Mouse (Mus musculus) stomach, postnatal 0 days (tissue): ENCODE data around the gene Aig1. TPM values are rescaled to one million over a fixed set of nuclear protein-coding genes. Genes with fewer than 3 reads are reported as not detected.

ENCODE experiments used
- ATAC-seq: fragments of 200-750 bp; cut with Nextera tagmentation; 2 replicates; pipeline ENCODE4 v1.8.0; 2017; ENCODE audit not compliant: low FRiP score, low TSS enrichment
- DNase-seq: peaks from one replicate; pipeline ENCODE4 v3.0.0-alpha.2; 2016; ENCODE audit warnings: low spot score
- H3K27ac ChIP-seq: fragments of 300-500 bp; sonication (generic); replicated peaks from 2 replicates; pipeline ENCODE4 v1.5.1; 2014; ENCODE audit warnings: mild to moderate bottlenecking, control low read depth
- H3K27me3 ChIP-seq: fragments of 300-500 bp; sonication (generic); 2 replicates; pipeline ENCODE4 v1.6.1; 2014; ENCODE audit warnings: low read length; ENCODE audit not compliant: control insufficient read depth, insufficient read depth
- H3K36me3 ChIP-seq: fragments of 300-500 bp; sonication (generic); 2 replicates; pipeline ENCODE4 v1.6.1; 2014; ENCODE audit warnings: low read length, mixed read lengths; ENCODE audit not compliant: control insufficient read depth, insufficient read depth
- H3K4me1 ChIP-seq: fragments of 300-500 bp; sonication (generic); replicated peaks from 2 replicates; pipeline ENCODE4 v1.6.1; 2014; ENCODE audit warnings: antibody characterized with exemption; ENCODE audit not compliant: control insufficient read depth, insufficient read depth
- H3K4me2 ChIP-seq: fragments of 300-500 bp; sonication (generic); replicated peaks from 2 replicates; pipeline ENCODE4 v1.6.1; 2014; ENCODE audit warnings: low read depth, mild to moderate bottlenecking, control low read depth, moderate library complexity
- H3K4me3 ChIP-seq: fragments of 300-500 bp; sonication (generic); 2 replicates; pipeline ENCODE4 v1.5.1; 2014; ENCODE audit warnings: low read depth, low read length, control low read depth
- H3K9ac ChIP-seq: fragments of 300-500 bp; sonication (generic); 2 replicates; pipeline ENCODE4 v1.6.1; 2014; ENCODE audit warnings: mild to moderate bottlenecking, low read length, control low read depth, mixed read lengths
- H3K9me3 ChIP-seq: fragments of 300-500 bp; sonication (generic); 2 replicates; pipeline ENCODE4 v1.6.1; 2016; ENCODE audit warnings: low read length; ENCODE audit not compliant: control insufficient read depth
- CTCF ChIP-seq: IDR thresholded peaks from 2 replicates; pipeline ENCODE4 v1.5.1; 2016; ENCODE audit warnings: antibody characterized with exemption, low read depth, mild to moderate bottlenecking, moderate library complexity
- EP300 ChIP-seq: optimal IDR thresholded peaks from 2 replicates; pipeline ENCODE3; 2016; ENCODE audit warnings: antibody characterized with exemption
- WGBS: fragments of 180-500 bp; shearing (Covaris S2); extraction: QIAGEN DNeasy Blood & Tissue Kit; methylation state at CpG from one replicate; pipeline ENCODE4 v1.1.7; 2014; 5-methylcytosine and 5-hydroxymethylcytosine counted together
- polyA plus RNA-seq: library from polyadenylated mRNA; unstranded; fragments of >200 nt; fragmentation: Nextera tagmentation; extraction: Ambion mirVana; gene quantifications from 2 replicates; pipeline ENCODE4 v1.2.1, GENCODE M21; 2015

Gene Aig1
- polyA plus RNA-seq = 33.3 and 36.9 TPM in 2 replicates

DNA sequence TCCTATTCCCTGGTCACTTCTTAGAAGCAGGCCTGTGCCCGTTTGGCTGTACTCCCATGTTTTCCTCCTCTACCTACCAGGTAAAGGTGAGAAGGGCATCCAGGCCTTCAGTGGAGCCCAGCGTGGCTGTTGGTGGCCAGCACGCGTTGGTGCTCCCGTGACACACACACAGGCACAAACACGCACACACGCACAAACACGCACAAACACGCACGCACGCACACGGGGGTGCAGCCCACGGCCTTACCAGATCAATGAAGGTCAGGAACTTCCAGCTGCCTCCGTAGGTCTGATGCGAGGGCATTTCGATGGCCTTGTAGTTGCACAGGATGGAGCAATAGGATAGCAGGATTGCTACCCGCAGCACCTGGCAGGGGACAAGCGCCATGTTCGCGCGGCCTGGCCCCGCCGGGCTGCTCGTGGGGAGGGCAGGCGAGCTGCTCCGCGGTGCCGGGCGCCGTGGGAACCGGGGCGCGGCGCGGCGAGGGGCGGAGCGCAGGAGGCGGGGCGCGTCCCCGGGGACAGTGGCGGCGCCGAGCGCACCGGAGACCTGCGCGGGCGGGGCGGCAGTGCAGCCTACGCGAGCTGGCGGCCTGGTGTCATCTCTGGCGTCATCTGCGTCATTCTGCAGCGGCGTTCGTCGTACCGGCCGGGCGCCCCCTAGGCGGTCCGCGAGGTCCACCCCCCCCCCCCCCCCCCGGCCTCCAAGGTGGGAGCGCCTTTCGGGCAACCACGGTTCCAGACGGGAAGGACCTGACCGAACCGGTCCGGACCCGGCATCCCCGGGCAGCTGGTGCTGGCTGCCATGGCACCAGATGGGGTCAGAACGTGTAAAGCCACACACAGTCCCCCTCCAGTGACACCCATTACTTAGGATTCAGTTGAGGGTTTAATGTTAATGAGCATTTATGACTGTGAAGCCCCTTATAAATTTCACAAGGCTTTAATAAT, at the start of gene Aig1:
TSS of gene Aig1 (minus strand) at position 610 of the 951 bp plus-strand sequence.
- WGBS = 3% methylated on average over 57 of the region's 77 CpGs
- H3K27me3 ChIP-seq = no peaks in the 10 kb centered on the region
- ATAC-seq = peak; percentile 93
- H3K4me2 ChIP-seq = peak within 1 kb of the TSS; percentile 77
- peaks cover 3% of the 10 kb centered on the region; the same call in 1 of the 2 replicates for H3K4me1 ChIP-seq
- TF ChIP-seq CTCF (no peak; the same call in 1 of the 2 replicates), EP300 (no peak)
- no peaks in the 10 kb centered on the region for H3K36me3 ChIP-seq
- peak; percentile 84 for DNase-seq
- H3K4me3 ChIP-seq = peak within 1 kb of the TSS; percentile 69
- no peaks in the 10 kb centered on the region for H3K9me3 ChIP-seq
- H3K27ac ChIP-seq = peak within 1 kb of the TSS; percentile 76
- H3K9ac ChIP-seq = peak within 1 kb of the TSS; percentile 77

DNA sequence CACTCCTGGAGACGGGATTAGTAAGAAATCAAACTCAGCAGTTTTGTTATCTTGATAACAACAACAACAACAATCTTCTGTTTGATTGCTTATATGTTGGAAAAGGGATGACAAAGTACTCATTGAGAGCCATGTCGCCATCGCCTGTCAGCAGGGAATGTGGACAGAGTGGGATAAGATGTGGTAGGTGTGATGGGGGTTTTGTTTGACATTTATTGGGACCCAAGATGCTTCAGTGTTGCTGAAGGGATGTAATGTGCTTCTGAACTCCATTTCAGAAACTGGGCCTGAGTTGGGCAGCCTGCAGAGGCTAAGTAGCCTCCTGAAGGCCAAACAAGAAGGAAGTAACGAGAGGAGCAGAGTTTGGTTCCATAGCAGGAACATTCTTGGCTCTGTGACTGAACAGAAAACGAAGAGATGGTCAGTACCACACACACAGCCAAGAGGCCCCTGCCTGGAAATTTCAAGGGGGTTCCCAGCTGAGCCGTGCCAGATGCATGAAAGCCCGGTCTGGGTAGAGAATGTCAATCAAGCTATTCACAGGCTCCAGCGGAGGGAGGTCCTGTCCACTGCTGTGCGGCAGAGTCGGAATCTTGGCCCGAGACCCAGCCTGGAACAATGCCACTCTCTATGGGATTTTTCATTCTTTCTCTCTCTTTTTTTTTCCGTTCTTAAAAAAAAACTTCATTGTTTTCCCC, 48.0 kb upstream of the Aig1 start:
- Histone ChIP-seq H3K4me1 (0 out of 2 replicates have a peak, but pooled peaks cover 2% of the 10 kb centered on the region), H3K4me3 (no peak overlapping the region), H3K4me2 (peak overlapping the region; percentile 27; the same call in 1 of the 2 replicates), H3K27me3 (no peaks in the 10 kb centered on the region), H3K27ac (no peak overlapping the region), H3K9ac (no peak overlapping the region), H3K9me3 (no peaks in the 10 kb centered on the region), H3K36me3 (no peaks in the 10 kb centered on the region)
- TF ChIP-seq CTCF (no peak), EP300 (no peak)
- DNase-seq (peak; percentile 25), ATAC-seq (no peak)
- WGBS = 48% methylated on average over 12 of the region's 12 CpGs

DNA sequence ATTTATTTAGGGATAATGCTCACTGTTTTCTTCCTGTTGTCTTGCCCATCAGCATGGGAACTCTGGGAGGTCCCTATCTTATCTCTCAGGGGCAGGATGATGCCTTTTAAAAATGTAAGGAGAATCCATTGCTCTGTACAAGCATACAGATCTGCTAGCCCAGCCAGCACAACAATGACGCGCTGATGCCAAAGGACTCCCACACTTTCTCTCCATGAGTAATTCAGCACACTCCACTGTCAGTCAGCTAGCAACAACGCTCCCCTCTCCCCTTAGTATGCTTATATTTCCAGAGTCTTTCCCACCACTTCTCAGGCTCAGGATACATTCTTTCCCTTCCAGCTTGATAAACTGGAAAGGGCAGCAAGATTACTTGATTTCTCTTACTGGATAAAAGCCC, 46.4 kb upstream of the Aig1 start:
- WGBS = 73% methylated on average over 3 of the region's 3 CpGs
- 0 out of 2 replicates have a peak, but pooled peaks cover 2% of the 10 kb centered on the region for H3K4me1 ChIP-seq
- no peaks in the 10 kb centered on the region for H3K9me3 ChIP-seq
- no peaks in the 10 kb centered on the region for H3K36me3 ChIP-seq
- ATAC-seq (no peak), DNase-seq (no peak)
- no peak overlapping the region for H3K9ac ChIP-seq
- TF ChIP-seq EP300 (no peak), CTCF (no peak)
- H3K4me2 ChIP-seq = no peak overlapping the region
- H3K27me3 ChIP-seq = no peaks in the 10 kb centered on the region
- no peak overlapping the region for H3K4me3 ChIP-seq
- no peak overlapping the region for H3K27ac ChIP-seq

DNA sequence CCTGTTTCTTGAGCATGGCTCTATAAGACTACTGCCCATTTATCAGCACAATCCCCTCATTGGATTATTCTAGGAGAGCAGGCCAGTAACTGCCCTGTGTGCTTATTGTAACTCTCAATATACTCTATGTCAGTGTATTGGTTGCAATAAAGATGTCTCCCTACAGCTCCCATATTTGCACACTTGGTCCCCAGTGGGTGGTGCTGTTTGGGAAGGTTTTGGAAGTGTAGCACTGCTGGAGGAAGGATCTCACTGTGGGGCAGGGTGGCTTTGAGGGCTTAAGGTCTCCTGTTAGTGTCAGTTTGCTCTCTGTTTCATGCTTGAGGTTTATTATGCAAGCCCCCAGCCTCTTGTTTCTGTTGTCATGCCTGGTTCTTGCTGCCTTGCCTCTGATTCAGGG, 44.9 kb upstream of the Aig1 start:
- no peak for ATAC-seq
- Histone ChIP-seq H3K4me2 (no peak overlapping the region), H3K4me3 (no peak overlapping the region), H3K9ac (no peak overlapping the region), H3K4me1 (0 out of 2 replicates have a peak, but pooled peaks cover 2% of the 10 kb centered on the region), H3K36me3 (no peaks in the 10 kb centered on the region), H3K9me3 (no peaks in the 10 kb centered on the region), H3K27me3 (no peaks in the 10 kb centered on the region), H3K27ac (no peak overlapping the region)
- no peak for DNase-seq
- peak; percentile 54 for TF ChIP-seq CTCF
- TF ChIP-seq EP300 = no peak

- H3K27me3 ChIP-seq = no peaks in the 10 kb centered on the region
Measured at GRCm38 (mm10) chr10:13906261-13906741, 37.5 kb upstream of the Aig1 start.

More at GRCm38 (mm10) chr10:13906261-13906741, 37.5 kb upstream of the Aig1 start:
- H3K9ac ChIP-seq = no peak overlapping the region
- no peak for DNase-seq
- H3K4me3 ChIP-seq = no peak overlapping the region
- no peaks in the 10 kb centered on the region for H3K36me3 ChIP-seq
- no peaks in the 10 kb centered on the region for H3K9me3 ChIP-seq
- no peaks in the 10 kb centered on the region for H3K4me1 ChIP-seq
- TF ChIP-seq CTCF = no peak
- TF ChIP-seq EP300 = no peak
- H3K27ac ChIP-seq = no peak overlapping the region
- 0 out of 2 replicates have a peak overlapping the region, but pooled peaks have one; percentile 14 for H3K4me2 ChIP-seq
- no peak for ATAC-seq
- 48% methylated on average over 8 of the region's 8 CpGs for WGBS
